Mouse (Mus musculus): ENCODE results near the gene Mylk. TPM values are rescaled to one million over a fixed set of nuclear protein-coding genes. Genes with fewer than 3 reads are reported as not detected.

The Mylk gene
- polyA plus RNA-seq, 1 experiment from 2014 or later: 4.2 TPM

DNA sequence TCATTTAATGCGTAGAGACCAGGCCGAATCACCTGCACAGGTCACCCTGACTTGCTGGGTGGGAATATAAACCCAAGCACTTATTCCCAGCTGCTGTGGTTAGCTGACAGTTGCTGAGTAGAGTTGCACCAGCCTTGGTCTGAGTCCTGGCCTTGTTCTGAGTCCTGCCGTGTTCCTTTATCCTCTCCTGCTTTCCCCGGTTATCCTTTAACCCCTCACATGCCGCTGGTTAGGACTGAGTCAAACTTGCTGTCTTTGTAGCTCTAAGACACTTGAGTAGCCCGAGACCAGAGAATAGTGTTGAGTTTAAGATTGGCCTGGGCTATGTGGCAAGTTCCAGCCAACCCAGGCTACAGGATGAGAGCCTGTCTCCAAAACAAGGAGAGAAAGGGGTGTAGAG, 189.5 kb downstream of the Mylk start:
- DNase-seq (ENCODE audit: low spot score): no peak
- 0 out of 2 replicates have a peak, but pooled peaks cover 2% of the 10 kb centered on the region for H3K4me1 ChIP-seq (ENCODE audit: control insufficient read depth, insufficient read depth, low read length)
- no peak overlapping the region for H3K4me3 ChIP-seq (ENCODE audit: low read depth, low read length)
- no peaks in the 10 kb centered on the region for H3K9me3 ChIP-seq (replicated peaks; ENCODE audit: control insufficient read depth, low read length)
- ATAC-seq: no peak
- no peak overlapping the region for H3K9ac ChIP-seq (ENCODE audit: low read length)
- H3K27me3 ChIP-seq (replicated peaks; ENCODE audit: control insufficient read depth, insufficient read depth, low read length): no peaks in the 10 kb centered on the region
- WGBS: 45% methylated on average over 6 of the region's 6 CpGs
- no peak overlapping the region for H3K27ac ChIP-seq (ENCODE audit: low read depth, low read length)
- H3K36me3 ChIP-seq (ENCODE audit: control insufficient read depth, insufficient read depth, low read length): no peaks in the 10 kb centered on the region
- H3K4me2 ChIP-seq (ENCODE audit: low read length): no peak overlapping the region

- H3K36me3 ChIP-seq (ENCODE audit: control insufficient read depth, insufficient read depth, low read length): no peaks in the 10 kb centered on the region
- H3K4me1 ChIP-seq (ENCODE audit: control insufficient read depth, insufficient read depth, low read length): 0 out of 2 replicates have a peak, but pooled peaks cover 2% of the 10 kb centered on the region
- H3K27ac ChIP-seq (ENCODE audit: low read depth, low read length): no peak overlapping the region
- no peak overlapping the region for H3K4me3 ChIP-seq (ENCODE audit: low read depth, low read length)
- no peaks in the 10 kb centered on the region for H3K9me3 ChIP-seq (replicated peaks; ENCODE audit: control insufficient read depth, low read length)
- no peaks in the 10 kb centered on the region for H3K27me3 ChIP-seq (replicated peaks; ENCODE audit: control insufficient read depth, insufficient read depth, low read length)
- no peak for ATAC-seq
- 57% methylated on average over 9 of the region's 9 CpGs for WGBS
- H3K9ac ChIP-seq (ENCODE audit: low read length): no peak overlapping the region
- no peak for DNase-seq (ENCODE audit: low spot score)
- no peak overlapping the region for H3K4me2 ChIP-seq (ENCODE audit: low read length)
Observed at GRCm38 (mm10) chr16:34935514-34936338, 190.7 kb downstream of the Mylk start.

- 0 out of 2 replicates have a peak, but pooled peaks cover 2% of the 10 kb centered on the region for H3K4me1 ChIP-seq (ENCODE audit: control insufficient read depth, insufficient read depth, low read length)
- no peak for ATAC-seq
- H3K27ac ChIP-seq (ENCODE audit: low read depth, low read length): no peak overlapping the region
- 57% methylated on average over 9 of the region's 9 CpGs for WGBS
- DNase-seq (ENCODE audit: low spot score): no peak
- H3K27me3 ChIP-seq (replicated peaks; ENCODE audit: control insufficient read depth, insufficient read depth, low read length): no peaks in the 10 kb centered on the region
- H3K36me3 ChIP-seq (ENCODE audit: control insufficient read depth, insufficient read depth, low read length): no peaks in the 10 kb centered on the region
- H3K9me3 ChIP-seq (replicated peaks; ENCODE audit: control insufficient read depth, low read length): no peaks in the 10 kb centered on the region
- H3K4me2 ChIP-seq (ENCODE audit: low read length): no peak overlapping the region
- no peak overlapping the region for H3K9ac ChIP-seq (ENCODE audit: low read length)
- H3K4me3 ChIP-seq (ENCODE audit: low read depth, low read length): no peak overlapping the region
Observed at GRCm38 (mm10) chr16:34936339-34936810, 191.4 kb downstream of the Mylk start.

GRCm38 (mm10) chr16:34937611-34938010, 192.6 kb downstream of the Mylk start:
- no peak overlapping the region for H3K4me3 ChIP-seq (ENCODE audit: low read depth, low read length)
- ATAC-seq: no peak
- DNase-seq (ENCODE audit: low spot score): no peak
- 0 out of 2 replicates have a peak, but pooled peaks cover 2% of the 10 kb centered on the region for H3K4me1 ChIP-seq (ENCODE audit: control insufficient read depth, insufficient read depth, low read length)
- WGBS: 62% methylated on average over 4 of the region's 4 CpGs
- H3K36me3 ChIP-seq (ENCODE audit: control insufficient read depth, insufficient read depth, low read length): no peaks in the 10 kb centered on the region
- H3K9ac ChIP-seq (ENCODE audit: low read length): no peak overlapping the region
- H3K27me3 ChIP-seq (replicated peaks; ENCODE audit: control insufficient read depth, insufficient read depth, low read length): no peaks in the 10 kb centered on the region
- no peaks in the 10 kb centered on the region for H3K9me3 ChIP-seq (replicated peaks; ENCODE audit: control insufficient read depth, low read length)
- H3K27ac ChIP-seq (ENCODE audit: low read depth, low read length): no peak overlapping the region
- no peak overlapping the region for H3K4me2 ChIP-seq (ENCODE audit: low read length)

DNA sequence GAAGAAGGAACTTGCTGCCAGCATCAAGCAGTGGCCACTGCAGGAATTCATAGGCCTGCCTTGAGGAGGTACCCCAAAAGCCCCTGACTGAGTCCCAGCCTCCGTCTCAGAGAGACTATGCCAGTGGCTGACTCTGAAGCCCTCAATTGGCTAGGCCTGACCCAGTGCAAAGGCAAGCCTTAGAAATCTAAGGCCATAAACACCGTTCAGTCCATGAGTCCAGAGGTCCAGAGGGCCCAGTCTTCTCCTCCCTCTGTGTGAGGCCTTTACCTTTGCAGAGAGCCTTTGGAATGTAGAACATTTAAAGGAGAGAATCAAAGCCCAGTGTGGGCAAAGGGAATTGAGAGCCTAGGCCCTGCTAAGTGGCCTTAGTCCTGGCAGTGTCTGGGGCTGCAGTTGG, 193.2 kb downstream of the Mylk start:
- no peak overlapping the region for H3K9ac ChIP-seq (ENCODE audit: low read length)
- ATAC-seq (no peak), DNase-seq (ENCODE audit: low spot score) (no peak)
- no peak overlapping the region for H3K4me2 ChIP-seq (ENCODE audit: low read length)
- 0 out of 2 replicates have a peak, but pooled peaks cover 2% of the 10 kb centered on the region for H3K4me1 ChIP-seq (ENCODE audit: control insufficient read depth, insufficient read depth, low read length)
- no peaks in the 10 kb centered on the region for H3K9me3 ChIP-seq (replicated peaks; ENCODE audit: control insufficient read depth, low read length)
- no peaks in the 10 kb centered on the region for H3K27me3 ChIP-seq (replicated peaks; ENCODE audit: control insufficient read depth, insufficient read depth, low read length)
- no peaks in the 10 kb centered on the region for H3K36me3 ChIP-seq (ENCODE audit: control insufficient read depth, insufficient read depth, low read length)
- no peak overlapping the region for H3K27ac ChIP-seq (ENCODE audit: low read depth, low read length)
- no peak overlapping the region for H3K4me3 ChIP-seq (ENCODE audit: low read depth, low read length)
- WGBS: 71% methylated on average over 2 of the region's 2 CpGs

- Histone ChIP-seq H3K4me3 (ENCODE audit: low read depth, low read length) (no peak overlapping the region), H3K27me3 (replicated peaks; ENCODE audit: control insufficient read depth, insufficient read depth, low read length) (no peaks in the 10 kb centered on the region), H3K4me2 (ENCODE audit: low read length) (no peak overlapping the region), H3K4me1 (ENCODE audit: control insufficient read depth, insufficient read depth, low read length) (0 out of 2 replicates have a peak, but pooled peaks cover 2% of the 10 kb centered on the region), H3K9me3 (replicated peaks; ENCODE audit: control insufficient read depth, low read length) (no peaks in the 10 kb centered on the region), H3K9ac (ENCODE audit: low read length) (no peak overlapping the region), H3K36me3 (ENCODE audit: control insufficient read depth, insufficient read depth, low read length) (no peaks in the 10 kb centered on the region), H3K27ac (ENCODE audit: low read depth, low read length) (no peak overlapping the region)
- 79% methylated on average over 5 of the region's 5 CpGs for WGBS
- ATAC-seq (no peak), DNase-seq (ENCODE audit: low spot score) (no peak)
Observed at GRCm38 (mm10) chr16:34939951-34940350, 194.9 kb downstream of the Mylk start.

DNA sequence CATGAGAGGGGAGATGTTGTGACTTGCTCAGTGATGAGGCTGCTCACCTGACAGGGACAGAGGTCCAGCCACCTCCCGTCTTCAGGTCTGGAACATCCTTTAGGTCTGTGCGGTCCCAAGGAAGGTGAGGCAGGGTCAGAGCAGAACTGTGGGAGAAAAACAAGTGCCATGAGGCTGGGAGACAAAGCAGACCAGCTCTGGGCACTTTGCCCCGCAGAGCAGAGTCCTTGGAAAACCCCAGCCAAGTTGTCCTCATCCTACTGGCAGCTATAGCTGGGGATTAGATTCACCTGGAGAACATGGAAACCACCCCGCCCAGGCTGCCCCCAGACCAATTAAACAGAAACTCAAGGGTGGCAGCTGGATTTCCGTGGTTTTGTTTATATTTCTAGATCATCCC, 195.4 kb downstream of the Mylk start:
- Histone ChIP-seq H3K9me3 (replicated peaks; ENCODE audit: control insufficient read depth, low read length) (no peaks in the 10 kb centered on the region), H3K4me2 (ENCODE audit: low read length) (no peak overlapping the region), H3K27ac (ENCODE audit: low read depth, low read length) (no peak overlapping the region), H3K9ac (ENCODE audit: low read length) (no peak overlapping the region), H3K36me3 (ENCODE audit: control insufficient read depth, insufficient read depth, low read length) (no peaks in the 10 kb centered on the region), H3K27me3 (replicated peaks; ENCODE audit: control insufficient read depth, insufficient read depth, low read length) (no peaks in the 10 kb centered on the region), H3K4me1 (ENCODE audit: control insufficient read depth, insufficient read depth, low read length) (0 out of 2 replicates have a peak, but pooled peaks cover 2% of the 10 kb centered on the region), H3K4me3 (ENCODE audit: low read depth, low read length) (no peak overlapping the region)
- ATAC-seq (no peak), DNase-seq (ENCODE audit: low spot score) (no peak)
- 79% methylated on average over 5 of the region's 5 CpGs for WGBS

GRCm38 (mm10) chr16:34941915-34942314, 196.9 kb downstream of the Mylk start:
- Histone ChIP-seq H3K9ac (ENCODE audit: low read length) (no peak overlapping the region), H3K4me2 (ENCODE audit: low read length) (no peak overlapping the region), H3K4me3 (ENCODE audit: low read depth, low read length) (no peak overlapping the region), H3K36me3 (ENCODE audit: control insufficient read depth, insufficient read depth, low read length) (no peaks in the 10 kb centered on the region), H3K4me1 (ENCODE audit: control insufficient read depth, insufficient read depth, low read length) (no peaks in the 10 kb centered on the region), H3K9me3 (replicated peaks; ENCODE audit: control insufficient read depth, low read length) (no peaks in the 10 kb centered on the region), H3K27ac (ENCODE audit: low read depth, low read length) (no peak overlapping the region), H3K27me3 (replicated peaks; ENCODE audit: control insufficient read depth, insufficient read depth, low read length) (no peaks in the 10 kb centered on the region)
- no peak for ATAC-seq
- DNase-seq (ENCODE audit: low spot score): no peak
- 50% methylated on average over 3 of the region's 3 CpGs for WGBS

DNA sequence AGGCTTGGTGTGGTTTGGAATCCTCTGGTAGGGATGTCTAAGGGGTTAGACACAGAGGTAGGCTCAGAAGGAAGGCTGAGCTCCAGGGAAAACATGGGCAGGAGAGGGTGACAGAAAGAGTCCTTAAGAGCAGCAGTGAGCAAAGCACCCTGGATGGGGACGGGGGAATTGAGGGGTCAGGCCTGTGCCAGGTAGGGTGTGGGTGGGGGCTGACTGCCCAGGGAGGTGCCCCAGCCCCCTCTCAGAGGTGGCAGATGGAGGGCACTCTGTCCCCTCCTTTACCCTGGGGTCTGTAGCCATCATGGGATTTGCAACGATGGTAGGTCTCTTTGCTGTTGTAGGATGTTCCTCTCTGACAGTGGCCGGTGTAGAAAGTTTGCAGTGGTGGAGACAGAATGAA, 201.3 kb downstream of the Mylk start:
- Histone ChIP-seq H3K9me3 (replicated peaks; ENCODE audit: control insufficient read depth, low read length) (no peaks in the 10 kb centered on the region), H3K27me3 (replicated peaks; ENCODE audit: control insufficient read depth, insufficient read depth, low read length) (no peaks in the 10 kb centered on the region), H3K4me1 (ENCODE audit: control insufficient read depth, insufficient read depth, low read length) (no peaks in the 10 kb centered on the region), H3K4me3 (ENCODE audit: low read depth, low read length) (no peak overlapping the region), H3K27ac (ENCODE audit: low read depth, low read length) (no peak overlapping the region), H3K4me2 (ENCODE audit: low read length) (no peak overlapping the region), H3K36me3 (ENCODE audit: control insufficient read depth, insufficient read depth, low read length) (no peaks in the 10 kb centered on the region), H3K9ac (ENCODE audit: low read length) (no peak overlapping the region)
- ATAC-seq (no peak), DNase-seq (ENCODE audit: low spot score) (no peak)
- WGBS: 98% methylated on average over 3 of the region's 3 CpGs
